18 mouse cellular contexts compared by ENCODE assay signal in genomic region chr6:32786196-32786595, GRCm38 (mm10).
"Had no signal": no experiment of that assay in that cellular context is flagged by ENCODE, and none has a peak within 500 bp of the region (broad histone marks: within the 10 kb centered on the region; RNA-seq: fewer than 3 reads in every experiment).

No protein-coding gene starts in this region.

- H3K4me2 ChIP-seq: lung, embryonic 14.5 days; midbrain, embryonic 12.5 days; neural tube, embryonic 13.5 days; neural tube, embryonic 15.5 days had no signal

- DNase-seq: lung, adult 18-20 months; lung, embryonic 14.5 days; lung, postnatal 10 days; lung, postnatal 4 days; midbrain, embryonic 14.5 days; retina, postnatal 1 day; right cerebral cortex, adult 18-20 months; right cerebral cortex, postnatal 25 days; right cerebral cortex, postnatal 4 days; spleen, adult 18-20 months; thymus, adult 18-20 months; thymus, postnatal 25 days; thymus, postnatal 4 days had no signal

- H3K9ac ChIP-seq: lung, embryonic 14.5 days; midbrain, embryonic 12.5 days; neural tube, embryonic 13.5 days; neural tube, embryonic 15.5 days had no signal

- H3K36me3 ChIP-seq: midbrain, embryonic 12.5 days; neural tube, embryonic 13.5 days; neural tube, embryonic 15.5 days had no signal

- H3K27ac ChIP-seq: midbrain, embryonic 12.5 days; neural tube, embryonic 13.5 days; neural tube, embryonic 15.5 days had no signal

- H3K4me1 ChIP-seq: neural tube, embryonic 13.5 days; neural tube, embryonic 15.5 days had no signal

- H3K9me3 ChIP-seq: midbrain, embryonic 12.5 days; neural tube, embryonic 13.5 days; neural tube, embryonic 15.5 days had no signal

- ATAC-seq: midbrain, embryonic 16.5 days had no signal

- H3K27me3 ChIP-seq: midbrain, embryonic 12.5 days; neural tube, embryonic 13.5 days; neural tube, embryonic 15.5 days had no signal

- H3K4me3 ChIP-seq: midbrain, embryonic 12.5 days; myocyte; neural tube, embryonic 13.5 days; neural tube, embryonic 15.5 days had no signal
